Mouse (Mus musculus) midbrain, embryonic 10.5 days (tissue): ENCODE results near the gene Galnt5. TPM values are rescaled to one million over a fixed set of nuclear protein-coding genes. Genes with fewer than 3 reads are reported as not detected.

Source experiments
- DNase-seq: peaks from one replicate; pipeline ENCODE4 v3.0.0-alpha.2; 2017; ENCODE audit warnings: low spot score
- H3K27ac ChIP-seq: fragments of 300-500 bp; sonication (generic); replicated peaks from 2 replicates; pipeline ENCODE4 v1.5.1; 2016; ENCODE audit warnings: mild to moderate bottlenecking
- H3K27me3 ChIP-seq: fragments of 300-500 bp; sonication (generic); 2 replicates; pipeline ENCODE4 v1.6.1; 2016; ENCODE audit warnings: low read depth, mild to moderate bottlenecking; ENCODE audit not compliant: poor library complexity, severe bottlenecking
- H3K36me3 ChIP-seq: fragments of 300-500 bp; sonication (generic); 2 replicates; pipeline ENCODE4 v1.6.1; 2016; ENCODE audit warnings: mild to moderate bottlenecking, moderate library complexity
- H3K4me1 ChIP-seq: fragments of 300-500 bp; sonication (generic); 2 replicates; pipeline ENCODE4 v1.6.1; 2016
- H3K4me3 ChIP-seq: fragments of 300-500 bp; sonication (generic); 2 replicates; pipeline ENCODE4 v1.5.1; 2016; ENCODE audit warnings: mild to moderate bottlenecking, moderate library complexity
- H3K9me3 ChIP-seq: fragments of 300-500 bp; sonication (generic); replicated peaks from 2 replicates; pipeline ENCODE4 v1.6.1; 2016; ENCODE audit warnings: mild to moderate bottlenecking
- WGBS: fragments of 180-500 bp; shearing (Covaris S2); methylation state at CpG from one replicate; pipeline ENCODE4 v1.1.7; 2016; 5-methylcytosine and 5-hydroxymethylcytosine counted together
- polyA plus RNA-seq: library from polyadenylated mRNA; unstranded; fragments of >200 nt; fragmentation: Nextera tagmentation; extraction: Ambion mirVana; gene quantifications from 2 replicates; pipeline ENCODE4 v1.2.1, GENCODE M21; 2016

Gene Galnt5
- polyA plus RNA-seq, 1 experiment from 2014 or later = 0.12 TPM

- no peaks in the 10 kb centered on the region for H3K36me3 ChIP-seq
Measured at GRCm38 (mm10) chr2:58052821-58053581, 55.3 kb downstream of the Galnt5 start, which contains the start of gene Ermn. Gene Ermn (minus strand): TSS chr2:58052864.

GRCm38 (mm10) chr2:58055383-58055782 is 57.7 kb downstream of the Galnt5 start:
- Histone ChIP-seq H3K4me3 (no peak overlapping the region), H3K4me1 (peaks cover 12% of the 10 kb centered on the region), H3K36me3 (no peaks in the 10 kb centered on the region), H3K27me3 (peaks cover 56% of the 10 kb centered on the region), H3K9me3 (no peaks in the 10 kb centered on the region), H3K27ac (no peak overlapping the region)
- DNase-seq = peak; percentile 38

More at GRCm38 (mm10) chr2:58052821-58053581, 55.3 kb downstream of the Galnt5 start, which contains the start of gene Ermn:
- Histone ChIP-seq H3K27ac (no peak within 1 kb of the TSS), H3K27me3 (peaks cover 80% of the 10 kb centered on the region), H3K4me1 (peaks cover 12% of the 10 kb centered on the region), H3K4me3 (no peak within 1 kb of the TSS), H3K9me3 (no peaks in the 10 kb centered on the region)
- DNase-seq = peak; percentile 16
- 17% methylated on average over 7 of the region's 7 CpGs for WGBS

- Histone ChIP-seq H3K9me3 (no peaks in the 10 kb centered on the region), H3K27me3 (no peaks in the 10 kb centered on the region), H3K4me1 (no peaks in the 10 kb centered on the region), H3K4me3 (no peak overlapping the region), H3K27ac (no peak overlapping the region), H3K36me3 (no peaks in the 10 kb centered on the region)
- 70% methylated on average over 1 of the region's 1 CpGs for WGBS
- DNase-seq = no peak
Measured at GRCm38 (mm10) chr2:58079849-58080248, 82.2 kb downstream of the Galnt5 start.

GRCm38 (mm10) chr2:58086420-58086819 is 88.7 kb downstream of the Galnt5 start:
- H3K4me3 ChIP-seq = no peak overlapping the region
- no peak for DNase-seq
- H3K9me3 ChIP-seq = no peaks in the 10 kb centered on the region
- H3K27me3 ChIP-seq = no peaks in the 10 kb centered on the region
- no peak overlapping the region for H3K27ac ChIP-seq
- no peaks in the 10 kb centered on the region for H3K36me3 ChIP-seq
- 89% methylated on average over 1 of the region's 1 CpGs for WGBS
- no peaks in the 10 kb centered on the region for H3K4me1 ChIP-seq

GRCm38 (mm10) chr2:58094818-58095217 is 97.1 kb downstream of the Galnt5 start:
- H3K4me3 ChIP-seq = no peak overlapping the region
- no peaks in the 10 kb centered on the region for H3K9me3 ChIP-seq
- H3K27ac ChIP-seq = no peak overlapping the region
- no peaks in the 10 kb centered on the region for H3K27me3 ChIP-seq
- H3K36me3 ChIP-seq = no peaks in the 10 kb centered on the region
- DNase-seq = no peak
- WGBS = 72% methylated on average over 1 of the region's 1 CpGs
- H3K4me1 ChIP-seq = no peaks in the 10 kb centered on the region

Other genes with a start within 250 kb of the Galnt5 start
- gene Ermn, start 55.0 kb downstream of the Galnt5 start, polyA plus RNA-seq = 0.11 and 0.25 TPM in 2 replicates
- gene Cytip, start 197.6 kb downstream of the Galnt5 start, polyA plus RNA-seq = 0.05 and 0.06 TPM in 2 replicates